Comparison of ENCODE assay signal across 23 mouse cellular contexts in the genomic region with DNA sequence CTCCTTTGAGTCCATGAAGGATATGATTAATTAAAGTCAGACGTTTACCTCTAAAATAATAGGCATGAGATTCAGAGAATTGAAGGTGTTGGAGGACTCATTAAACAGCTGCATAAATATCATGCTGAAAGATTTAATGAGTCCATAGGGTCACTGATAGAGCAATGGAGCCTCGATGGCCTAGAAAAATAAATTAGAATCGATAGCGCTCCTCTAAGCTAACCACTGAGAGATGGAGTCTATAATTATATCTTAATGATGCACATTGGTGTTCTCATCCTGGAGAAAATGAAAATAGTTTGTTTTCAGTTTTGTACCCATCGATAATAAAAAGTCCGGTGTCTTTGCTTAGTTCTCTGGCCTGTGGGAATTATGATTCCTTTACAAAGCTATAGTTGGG.
DNase-seq lines count a peak whose midpoint lies in the region; ATAC-seq and TF ChIP-seq lines count a peak whose summit lies in the region.
"Had no signal": no experiment of that assay in that cellular context is flagged by ENCODE, and none has a peak within 500 bp of the region (broad histone marks: within the 10 kb centered on the region; RNA-seq: fewer than 3 reads in every experiment).

No protein-coding gene starts in this region.

- no peak for TF ChIP-seq CTCF in hindbrain, postnatal 0 days (IDR thresholded peaks at IDR 0.05; ENCODE audit: low read depth)

- H3K36me3 ChIP-seq in hindbrain, embryonic 15.5 days = no peaks in the 10 kb centered on the region
- no peaks in the 10 kb centered on the region for H3K36me3 ChIP-seq in hindbrain, embryonic 12.5 days
- H3K36me3 ChIP-seq in hindbrain, postnatal 0 days (ENCODE audit: insufficient read depth, low read length) = no peaks in the 10 kb centered on the region
- H3K36me3 ChIP-seq in hindbrain, embryonic 14.5 days (replicated peaks; ENCODE audit: control insufficient read depth, insufficient read depth) = no peaks in the 10 kb centered on the region
- no peaks in the 10 kb centered on the region for H3K36me3 ChIP-seq in neural tube, embryonic 15.5 days
- H3K36me3 ChIP-seq: embryonic facial prominence, embryonic 10.5 days; embryonic facial prominence, embryonic 12.5 days; forebrain, embryonic 15.5 days; G1E had no signal

- 0 out of 2 replicates have a peak, but pooled peaks have one; percentile 30 for ATAC-seq in hindbrain, embryonic 15.5 days (ENCODE audit: low FRiP score, low read depth)
- no peak for ATAC-seq in hindbrain, embryonic 12.5 days (ENCODE audit: low FRiP score)
- 0 out of 2 replicates have a peak, but pooled peaks have one; percentile 51 for ATAC-seq in hindbrain, postnatal 0 days
- no peak for ATAC-seq in hindbrain, embryonic 14.5 days (ENCODE audit: low FRiP score)
- peak; percentile 68; the same call in 1 of the 2 replicates for ATAC-seq in neural tube, embryonic 15.5 days (ENCODE audit: low FRiP score)
- ATAC-seq: activated CD4-positive, CD25-positive, alpha-beta regulatory T cell, adult 4 months; CD4-positive, CD25-positive, alpha-beta regulatory T cell, adult 4 months; forebrain, embryonic 13.5 days; forebrain, embryonic 15.5 days; Patski had no signal

- no peak overlapping the region for H3K4me2 ChIP-seq in hindbrain, embryonic 15.5 days
- H3K4me2 ChIP-seq in hindbrain, embryonic 12.5 days (replicated peaks) = no peak overlapping the region
- H3K4me2 ChIP-seq in hindbrain, postnatal 0 days (ENCODE audit: low read depth, low read length) = no peak overlapping the region
- no peak overlapping the region for H3K4me2 ChIP-seq in hindbrain, embryonic 14.5 days (replicated peaks)
- H3K4me2 ChIP-seq in neural tube, embryonic 15.5 days = no peak overlapping the region
- H3K4me2 ChIP-seq: embryonic facial prominence, embryonic 12.5 days; forebrain, embryonic 13.5 days; forebrain, embryonic 15.5 days had no signal

- 43% methylated on average over 6 of the region's 6 CpGs for WGBS in hindbrain, embryonic 15.5 days
- 51% methylated on average over 6 of the region's 6 CpGs for WGBS in hindbrain, embryonic 12.5 days
- 53% methylated on average over 6 of the region's 6 CpGs for WGBS in hindbrain, postnatal 0 days
- 46% methylated on average over 6 of the region's 6 CpGs for WGBS in hindbrain, embryonic 14.5 days
- 41% methylated on average over 6 of the region's 6 CpGs for WGBS in neural tube, embryonic 15.5 days

- H3K27ac ChIP-seq in hindbrain, embryonic 15.5 days (replicated peaks) = no peak overlapping the region
- no peak overlapping the region for H3K27ac ChIP-seq in hindbrain, embryonic 12.5 days
- H3K27ac ChIP-seq in hindbrain, postnatal 0 days = no peak overlapping the region
- no peak overlapping the region for H3K27ac ChIP-seq in hindbrain, embryonic 14.5 days
- H3K27ac ChIP-seq in neural tube, embryonic 15.5 days (replicated peaks) = no peak overlapping the region
- H3K27ac ChIP-seq: embryonic facial prominence, embryonic 10.5 days; embryonic facial prominence, embryonic 12.5 days; forebrain, embryonic 13.5 days; forebrain, embryonic 15.5 days had no signal

- no peak overlapping the region for H3K9ac ChIP-seq in hindbrain, embryonic 15.5 days
- no peak overlapping the region for H3K9ac ChIP-seq in hindbrain, embryonic 12.5 days
- no peak overlapping the region for H3K9ac ChIP-seq in hindbrain, postnatal 0 days (replicated peaks; ENCODE audit: low read length)
- no peak overlapping the region for H3K9ac ChIP-seq in hindbrain, embryonic 14.5 days
- H3K9ac ChIP-seq in neural tube, embryonic 15.5 days (replicated peaks) = no peak overlapping the region
- H3K9ac ChIP-seq: embryonic facial prominence, embryonic 12.5 days; forebrain, embryonic 13.5 days; forebrain, embryonic 15.5 days had no signal

- no peaks in the 10 kb centered on the region for H3K4me1 ChIP-seq in hindbrain, embryonic 15.5 days (replicated peaks)
- peaks cover 3% of the 10 kb centered on the region; the same call in 1 of the 2 replicates for H3K4me1 ChIP-seq in hindbrain, embryonic 12.5 days
- no peaks in the 10 kb centered on the region for H3K4me1 ChIP-seq in hindbrain, postnatal 0 days (ENCODE audit: insufficient read depth, low read length)
- H3K4me1 ChIP-seq in hindbrain, embryonic 14.5 days (replicated peaks; ENCODE audit: control insufficient read depth, insufficient read depth, low read length) = no peaks in the 10 kb centered on the region
- H3K4me1 ChIP-seq in neural tube, embryonic 15.5 days = no peaks in the 10 kb centered on the region
- H3K4me1 ChIP-seq: embryonic facial prominence, embryonic 10.5 days; embryonic facial prominence, embryonic 12.5 days; forebrain, embryonic 13.5 days; forebrain, embryonic 15.5 days had no signal

- H3K9me3 ChIP-seq in hindbrain, embryonic 15.5 days = no peaks in the 10 kb centered on the region
- no peaks in the 10 kb centered on the region for H3K9me3 ChIP-seq in hindbrain, embryonic 12.5 days (replicated peaks)
- H3K9me3 ChIP-seq in hindbrain, postnatal 0 days (ENCODE audit: low read length) = no peaks in the 10 kb centered on the region
- H3K9me3 ChIP-seq in hindbrain, embryonic 14.5 days (ENCODE audit: control insufficient read depth, low read length) = no peaks in the 10 kb centered on the region
- no peaks in the 10 kb centered on the region for H3K9me3 ChIP-seq in neural tube, embryonic 15.5 days (replicated peaks)
- H3K9me3 ChIP-seq: embryonic facial prominence, embryonic 10.5 days; embryonic facial prominence, embryonic 12.5 days; forebrain, embryonic 13.5 days; forebrain, embryonic 15.5 days had no signal

- no peak for DNase-seq in hindbrain, postnatal 0 days (ENCODE audit: low spot score)
- DNase-seq in hindbrain, embryonic 14.5 days (ENCODE audit: low spot score) = no peak
- DNase-seq in neural tube, embryonic 10.5 days (ENCODE audit: extremely low spot score, low spot score) = no peak
- DNase-seq: adrenal gland, adult 8-10 months; adrenal gland, postnatal 14 days; B cell, adult 2 months; cerebellum, adult 11-12 months; cerebellum, adult 2 months; cerebellum, adult 9-10 months; cerebellum, postnatal 10 days; cerebellum, postnatal 25 days had no signal

- H3K27me3 ChIP-seq in hindbrain, embryonic 15.5 days = no peaks in the 10 kb centered on the region
- no peaks in the 10 kb centered on the region for H3K27me3 ChIP-seq in hindbrain, embryonic 12.5 days
- H3K27me3 ChIP-seq in hindbrain, postnatal 0 days (ENCODE audit: insufficient read depth, low read length) = no peaks in the 10 kb centered on the region
- H3K27me3 ChIP-seq in hindbrain, embryonic 14.5 days (ENCODE audit: control insufficient read depth, insufficient read depth, low read length) = no peaks in the 10 kb centered on the region
- H3K27me3 ChIP-seq in neural tube, embryonic 15.5 days (replicated peaks) = no peaks in the 10 kb centered on the region
- H3K27me3 ChIP-seq: CH12.LX; embryonic facial prominence, embryonic 12.5 days; forebrain, embryonic 13.5 days; forebrain, embryonic 15.5 days had no signal

- no peak overlapping the region for H3K4me3 ChIP-seq in hindbrain, embryonic 15.5 days
- no peak overlapping the region for H3K4me3 ChIP-seq in hindbrain, embryonic 12.5 days
- H3K4me3 ChIP-seq in hindbrain, postnatal 0 days (ENCODE audit: low read length) = no peak overlapping the region
- H3K4me3 ChIP-seq in hindbrain, embryonic 14.5 days (replicated peaks; ENCODE audit: low read length) = no peak overlapping the region
- no peak overlapping the region for H3K4me3 ChIP-seq in neural tube, embryonic 15.5 days (replicated peaks)
- H3K4me3 ChIP-seq: embryonic facial prominence, embryonic 10.5 days; embryonic facial prominence, embryonic 12.5 days; forebrain, embryonic 13.5 days; forebrain, embryonic 15.5 days had no signal

Comparison
In these comparisons a context has a peak if more than half of its experiments do, and no peak if none do; other contexts are left out.
1. ATAC-seq: peak in hindbrain, embryonic 15.5 days (single experiment), hindbrain, postnatal 0 days (single experiment) and neural tube, embryonic 15.5 days (single experiment); none in hindbrain, embryonic 12.5 days (single experiment) and hindbrain, embryonic 14.5 days (single experiment).